Mouse (Mus musculus) neutrophil, adult 5-6 weeks (primary cell): ENCODE data around the gene Esr1. TPM values are rescaled to one million over a fixed set of nuclear protein-coding genes. Genes with fewer than 3 reads are reported as not detected.
"Not testable (repeated sequence)": the region's sequence is repeated elsewhere in the genome, so short reads cannot be mapped to it uniquely, and the experiment has no call there.

Experiments used
- ATAC-seq: fragments of 151-379, 151-347 bp; 2 replicates; pipeline ENCODE4 v1.8.0; 2017; ENCODE audit warnings: mild to moderate bottlenecking, moderate TSS enrichment; ENCODE audit not compliant: insufficient number of reproducible peaks, poor library complexity, low FRiP score, severe bottlenecking; ENCODE audit errors: extremely low read depth
- total RNA-seq: library from RNA; stranded (forward); fragments of 200-1000 nt; gene quantifications from 2 replicates; pipeline ENCODE4 v1.2.3, GENCODE M21; 2017

Esr1 gene
- total RNA-seq, 1 experiment from 2014 or later = 2.2 TPM

- no peak for ATAC-seq
Measured at GRCm38 (mm10) chr10:4618026-4618425, 6.6 kb downstream of the Esr1 start.

GRCm38 (mm10) chr10:4618686-4619085 lies 7.3 kb downstream of the Esr1 start:
- ATAC-seq = no peak

GRCm38 (mm10) chr10:4619426-4619825 lies 8.0 kb downstream of the Esr1 start:
- ATAC-seq = not testable (repeated sequence)

- peak; percentile 55; the same call in 1 of the 2 replicates for ATAC-seq
Measured at GRCm38 (mm10) chr10:4620596-4621504, 9.5 kb downstream of the Esr1 start.

- no peak for ATAC-seq
Measured at GRCm38 (mm10) chr10:4621505-4621815, 10.1 kb downstream of the Esr1 start.

- no peak for ATAC-seq
Measured at GRCm38 (mm10) chr10:4623319-4623718, 11.9 kb downstream of the Esr1 start.

- ATAC-seq = no peak
Measured at GRCm38 (mm10) chr10:4624581-4624980, 13.2 kb downstream of the Esr1 start.

GRCm38 (mm10) chr10:4625300-4625699 lies 13.9 kb downstream of the Esr1 start:
- ATAC-seq = no peak

GRCm38 (mm10) chr10:4626432-4626831 lies 15.0 kb downstream of the Esr1 start:
- ATAC-seq = no peak

GRCm38 (mm10) chr10:4626996-4627395 lies 15.6 kb downstream of the Esr1 start:
- no peak for ATAC-seq

GRCm38 (mm10) chr10:4627415-4627814 lies 16.0 kb downstream of the Esr1 start:
- ATAC-seq = no peak

- no peak for ATAC-seq
Measured at GRCm38 (mm10) chr10:4629314-4629713, 17.9 kb downstream of the Esr1 start.

GRCm38 (mm10) chr10:4632211-4632704 lies 20.9 kb downstream of the Esr1 start:
- ATAC-seq = peak; percentile 86

- ATAC-seq = no peak
Measured at GRCm38 (mm10) chr10:4633287-4634030, 22.1 kb downstream of the Esr1 start.

- no peak for ATAC-seq
Measured at GRCm38 (mm10) chr10:4635740-4636139, 24.3 kb downstream of the Esr1 start.

- ATAC-seq = no peak
Measured at GRCm38 (mm10) chr10:4646074-4646473, 34.7 kb downstream of the Esr1 start.

GRCm38 (mm10) chr10:4646851-4647250 lies 35.5 kb downstream of the Esr1 start:
- ATAC-seq = no peak

GRCm38 (mm10) chr10:4665380-4665779 lies 54.0 kb downstream of the Esr1 start:
- no peak for ATAC-seq

GRCm38 (mm10) chr10:4667006-4667405 lies 55.6 kb downstream of the Esr1 start:
- no peak for ATAC-seq

- ATAC-seq = no peak
Measured at GRCm38 (mm10) chr10:4670053-4670452, 58.7 kb downstream of the Esr1 start.
